Mouse (Mus musculus) cerebellum, adult 2 months (tissue): Measurements from ENCODE around the gene Utp20. TPM values are rescaled to one million over a fixed set of nuclear protein-coding genes. Genes with fewer than 3 reads are reported as not detected.
"Not testable (repeated sequence)": the region's sequence is repeated elsewhere in the genome, so short reads cannot be mapped to it uniquely, and the experiment has no call there.

Experiments
- DNase-seq, 2 experiments: peaks; one replicate each; pipeline ENCODE4 v3.0.0; 2021
- H3K27ac ChIP-seq: fragments of 200-500 bp; 2 replicates; pipeline ENCODE4 v1.5.1; 2012; ENCODE audit warnings: low read length, control low read depth, inconsistent platforms; ENCODE audit not compliant: insufficient read depth
- H3K27me3 ChIP-seq: fragments of 200-500 bp; 2 replicates; pipeline ENCODE4 v1.6.1; 2012; ENCODE audit warnings: inconsistent platforms, mild to moderate bottlenecking, low read length, moderate library complexity; ENCODE audit not compliant: control insufficient read depth, insufficient read depth
- H3K4me1 ChIP-seq: fragments of 200-500 bp; 2 replicates; pipeline ENCODE4 v1.6.1; 2011; ENCODE audit warnings: low read length; ENCODE audit not compliant: control insufficient read depth, insufficient read depth
- H3K4me3 ChIP-seq: fragments of 200-500 bp; replicated peaks from 2 replicates; pipeline ENCODE3; 2011; ENCODE audit warnings: mild to moderate bottlenecking, low read depth, low read length, control low read depth; ENCODE audit not compliant: insufficient read depth
- CTCF ChIP-seq: fragments of 200-500 bp; IDR thresholded peaks from 2 replicates; pipeline ENCODE4 v1.5.1; 2011; ENCODE audit warnings: low read depth, mild to moderate bottlenecking, control low read depth, low read length, moderate library complexity, borderline replicate concordance; ENCODE audit not compliant: insufficient read depth
- POLR2A ChIP-seq: fragments of 200-500 bp; IDR thresholded peaks from 2 replicates; pipeline ENCODE4 v1.6.1; 2011; ENCODE audit warnings: low read length, control low read depth, borderline replicate concordance; ENCODE audit not compliant: insufficient read depth
- WGBS: fragments of 180-500 bp; shearing (Covaris S2); methylation state at CpG from one replicate; pipeline ENCODE4 v1.1.7; 2018; 5-methylcytosine and 5-hydroxymethylcytosine counted together
- polyA plus RNA-seq: library from polyadenylated mRNA; depleted of rRNA; stranded (reverse); fragments of >200 nt; gene quantifications from 2 replicates; pipeline ENCODE4 v1.2.3, GENCODE M21; 2012

Utp20 gene
- polyA plus RNA-seq, 1 experiment = 15.7 TPM

GRCm38 (mm10) chr10:88739818-88740217 is 86.8 kb downstream of the Utp20 start:
- 0 out of 2 replicates have a peak, but pooled peaks cover 2% of the 10 kb centered on the region for H3K4me1 ChIP-seq
- no peak overlapping the region for H3K27ac ChIP-seq
- no peak overlapping the region for H3K4me3 ChIP-seq
- DNase-seq = no peak
- WGBS = 91% methylated on average over 1 of the region's 1 CpGs
- TF ChIP-seq POLR2A (no peak), CTCF (no peak)
- H3K27me3 ChIP-seq = no peaks in the 10 kb centered on the region

GRCm38 (mm10) chr10:88739074-88739473 is 87.5 kb downstream of the Utp20 start:
- H3K27ac ChIP-seq, H3K4me1 ChIP-seq, H3K4me3 ChIP-seq, H3K27me3 ChIP-seq, DNase-seq: not testable (repeated sequence)
- WGBS = 95% methylated on average over 8 of the region's 8 CpGs

GRCm38 (mm10) chr10:88732309-88732622 is 94.3 kb downstream of the Utp20 start:
- Histone ChIP-seq H3K4me1 (no peaks in the 10 kb centered on the region), H3K4me3 (peak overlapping the region; percentile 83), H3K27ac (no peak overlapping the region), H3K27me3 (no peaks in the 10 kb centered on the region)
- no peak for TF ChIP-seq POLR2A
- TF ChIP-seq CTCF = no peak
- DNase-seq = no peak
- WGBS = 6% methylated on average over 6 of the region's 6 CpGs

DNA sequence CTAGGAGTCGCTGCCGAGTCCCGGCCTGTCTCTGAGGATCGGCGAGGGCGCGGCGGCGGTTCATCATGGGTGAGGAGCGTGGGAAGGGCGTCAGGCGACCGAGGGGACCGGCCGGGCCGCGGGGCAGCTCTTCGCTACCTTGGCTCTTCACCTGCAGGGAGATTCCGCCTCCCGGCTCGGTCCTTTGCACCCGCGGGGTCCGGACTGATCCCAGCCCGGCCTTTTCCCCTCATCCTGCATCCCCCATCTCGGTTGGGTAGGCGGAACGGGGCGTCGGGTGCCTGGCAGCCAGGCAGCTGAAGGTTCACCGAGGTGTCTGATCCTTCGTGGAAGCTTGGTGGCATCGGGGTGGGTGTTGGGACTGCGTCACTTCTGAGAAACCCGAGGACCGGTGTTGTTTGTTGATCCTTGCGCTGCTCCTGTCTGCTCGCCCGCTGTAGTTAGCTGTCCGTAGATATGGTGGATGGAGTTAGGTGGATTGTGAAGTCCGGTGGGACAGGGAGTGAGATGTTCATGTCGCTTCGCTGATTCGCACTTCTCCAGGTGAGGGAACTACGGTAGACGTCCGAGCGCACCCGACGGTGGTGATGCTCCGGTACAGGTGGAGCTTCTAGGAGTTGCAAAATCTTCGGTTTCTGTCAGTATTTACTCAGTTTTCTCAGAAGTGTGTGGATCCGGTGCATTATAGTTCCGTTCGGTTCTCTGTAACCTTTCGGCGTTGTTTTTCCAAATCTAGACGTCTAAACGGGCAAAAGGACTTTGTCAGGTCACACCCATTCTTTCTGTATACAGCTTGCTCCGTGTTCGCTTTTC is 94.9 kb downstream of the Utp20 start:
- no peak for DNase-seq
- Histone ChIP-seq H3K27ac (peak overlapping the region; percentile 60), H3K4me1 (no peaks in the 10 kb centered on the region), H3K27me3 (no peaks in the 10 kb centered on the region), H3K4me3 (peak overlapping the region; percentile 83)
- TF ChIP-seq CTCF (no peak), POLR2A (no peak)
- 1% methylated on average over 61 of the region's 61 CpGs for WGBS

DNA sequence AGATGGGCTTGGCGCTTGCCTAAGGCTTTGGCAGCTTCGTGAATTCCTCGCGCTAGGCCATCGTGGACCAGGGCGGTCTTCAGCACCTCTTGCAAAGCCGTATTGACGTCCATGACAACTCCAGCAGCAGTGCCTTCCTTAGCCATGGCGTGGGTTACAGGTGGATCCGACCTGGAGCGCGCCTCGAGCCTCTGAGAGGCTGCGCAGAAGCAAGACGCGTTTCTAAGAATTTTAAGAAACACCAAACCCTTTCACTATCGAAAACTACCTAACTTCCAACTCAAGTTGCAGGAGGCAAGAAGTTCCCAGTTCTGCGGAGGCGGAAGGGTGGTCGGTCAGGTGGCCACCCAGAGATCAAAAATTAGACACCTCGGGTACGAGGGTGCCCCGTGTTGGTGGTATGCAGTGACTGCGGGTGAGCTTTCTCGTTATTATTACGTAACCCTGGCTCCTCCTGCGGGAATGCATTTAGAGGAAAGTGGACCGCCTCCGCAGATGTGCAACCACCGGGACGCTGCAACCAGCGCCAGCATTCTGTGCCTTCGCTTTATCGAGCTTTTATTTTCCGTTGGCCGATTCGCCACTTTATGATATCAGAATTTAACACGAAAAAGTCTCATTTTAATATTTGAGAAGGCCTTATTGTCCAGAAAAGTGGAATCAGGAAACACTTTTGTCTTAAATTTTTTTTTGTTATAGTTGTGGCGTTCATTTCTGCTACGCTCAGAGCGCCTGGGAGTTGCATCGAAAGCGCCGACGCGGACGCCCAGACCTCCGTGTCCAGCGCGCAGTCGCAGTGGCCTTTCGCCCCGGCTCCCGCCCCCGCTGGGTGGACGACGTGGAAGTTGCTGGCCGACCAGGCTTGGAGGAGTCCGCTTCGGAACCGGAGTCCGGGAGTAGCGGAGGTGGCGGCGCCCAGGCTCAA is 95.8 kb downstream of the Utp20 start, which contains the start of gene Arl1:
Gene Arl1 (plus strand): TSS at position 288 of the 925 bp plus-strand sequence.
- WGBS = under 1% methylated on average over 65 of the region's 65 CpGs
- Histone ChIP-seq H3K27me3 (no peaks in the 10 kb centered on the region), H3K4me1 (no peaks in the 10 kb centered on the region), H3K4me3 (peak within 1 kb of the TSS; percentile 83), H3K27ac (peak within 1 kb of the TSS; percentile 76)
- DNase-seq = peak; percentile 93 to 95
- peak; percentile 75; the same call in 1 of the 2 replicates for TF ChIP-seq POLR2A
- no peak for TF ChIP-seq CTCF

GRCm38 (mm10) chr10:88728166-88728565 is 98.4 kb downstream of the Utp20 start:
- no peaks in the 10 kb centered on the region for H3K27me3 ChIP-seq
- H3K4me1 ChIP-seq = no peaks in the 10 kb centered on the region
- H3K27ac ChIP-seq = no peak overlapping the region
- H3K4me3 ChIP-seq = no peak overlapping the region
- WGBS = 71% methylated on average over 8 of the region's 8 CpGs
- no peak for TF ChIP-seq POLR2A
- no peak for TF ChIP-seq CTCF
- no peak for DNase-seq

DNA sequence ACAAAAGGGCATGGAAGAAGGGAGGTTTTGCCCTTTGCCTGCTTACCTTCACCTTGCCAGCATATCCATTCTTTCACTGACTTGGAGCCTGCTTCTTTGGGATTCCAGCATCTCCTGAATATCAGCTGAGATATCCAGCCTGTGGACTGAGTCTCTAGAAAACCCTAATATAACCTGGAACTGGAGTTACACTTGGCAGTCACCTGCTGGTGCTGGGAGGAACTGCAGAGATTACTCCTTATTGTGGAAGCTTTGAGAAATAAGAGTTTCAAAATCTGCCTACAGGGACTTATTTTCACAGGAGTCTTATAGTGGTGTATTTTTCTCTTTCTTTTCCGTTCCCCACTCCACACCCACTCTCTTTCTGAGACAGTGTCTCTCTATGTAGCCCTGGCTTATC is 99.5 kb downstream of the Utp20 start:
- H3K27me3 ChIP-seq = no peaks in the 10 kb centered on the region
- H3K4me3 ChIP-seq = no peak overlapping the region
- no peaks in the 10 kb centered on the region for H3K4me1 ChIP-seq
- H3K27ac ChIP-seq = no peak overlapping the region
- TF ChIP-seq CTCF = peak; percentile 27; the same call in 1 of the 2 replicates
- no peak for TF ChIP-seq POLR2A
- DNase-seq = no peak
- 52% methylated on average over 1 of the region's 1 CpGs for WGBS
